23 mouse cellular contexts compared by ENCODE assay signal in the genomic region with DNA sequence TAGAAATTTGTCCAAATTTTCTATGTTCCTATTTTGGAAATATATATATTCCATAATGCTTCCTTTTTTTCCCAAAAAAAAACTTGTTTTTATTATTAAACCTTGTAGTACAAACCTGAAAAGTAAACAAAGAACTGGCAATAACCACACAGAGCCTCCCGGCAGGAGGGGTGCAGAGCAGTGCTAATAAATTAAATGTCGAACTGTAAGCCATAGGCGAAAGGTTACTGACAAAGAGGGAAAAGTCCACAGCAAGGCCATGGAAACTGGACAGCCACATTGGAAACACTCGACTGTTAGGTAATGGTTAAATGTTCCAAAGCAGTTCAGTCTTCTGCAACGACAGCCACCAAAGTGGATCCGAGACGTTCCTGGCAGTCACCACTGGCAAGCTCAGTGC.
DNase-seq lines count a peak whose midpoint lies in the region; ATAC-seq and TF ChIP-seq lines count a peak whose summit lies in the region.
"Had no signal": no experiment of that assay in that cellular context is flagged by ENCODE, and none has a peak within 500 bp of the region (broad histone marks: within the 10 kb centered on the region; RNA-seq: fewer than 3 reads in every experiment).

No protein-coding gene starts in this region.

- no peak for ATAC-seq in hindbrain, embryonic 11.5 days (ENCODE audit: low FRiP score)
- ATAC-seq in hindbrain, embryonic 12.5 days (ENCODE audit: low FRiP score), result no peak
- ATAC-seq: CD4-positive, CD25-positive, alpha-beta regulatory T cell, adult 4 months; forebrain, embryonic 14.5 days; hindbrain, postnatal 0 days had no signal

- DNase-seq in embryo, embryonic 10 days (ENCODE audit: low spot score), result peak; percentile 17
- no peak for DNase-seq in embryo, embryonic 9.5 days (ENCODE audit: extremely low spot score)
- peak; percentile 2 for DNase-seq in hindbrain, embryonic 11.5 days (ENCODE audit: low spot score)
- peak; percentile 26 for DNase-seq in embryo, embryonic 10.5 days (ENCODE audit: low spot score)
- no peak for DNase-seq in gastrocnemius, adult 8-10 months (ENCODE audit: low spot score in 2 of 2)
- no peak for DNase-seq in heart, adult 2 months
- DNase-seq: adrenal gland, postnatal 10 days; B cell, adult 2 months; cerebellum, adult 11-12 months; cerebellum, adult 9-10 months; cerebellum, postnatal 36 days; gastrocnemius, postnatal 25 days; heart, postnatal 36 days; kidney, adult 11 months had no signal

- TF ChIP-seq EP300 in heart, adult 2 months (IDR thresholded peaks at IDR 0.05; ENCODE audit: insufficient read depth, low read depth, low read length), result no peak

- intact Hi-C loops in heart, adult 2 months (cut with DNase I), result no loop called here

- no peak overlapping the region for H3K4me2 ChIP-seq in hindbrain, embryonic 11.5 days (replicated peaks; ENCODE audit: low read depth, low read length)
- no peak overlapping the region for H3K4me2 ChIP-seq in hindbrain, embryonic 12.5 days (replicated peaks)
- H3K4me2 ChIP-seq: embryonic facial prominence, embryonic 15.5 days; heart, embryonic 13.5 days; hindbrain, embryonic 13.5 days had no signal

- TF ChIP-seq POLR2A in heart, adult 2 months (IDR thresholded peaks at IDR 0.05; ENCODE audit: insufficient read depth, low read depth, low read length), result no peak

- H3K9me3 ChIP-seq in hindbrain, embryonic 11.5 days (ENCODE audit: control insufficient read depth, low read length), result no peaks in the 10 kb centered on the region
- no peaks in the 10 kb centered on the region for H3K9me3 ChIP-seq in hindbrain, embryonic 12.5 days (replicated peaks)
- H3K9me3 ChIP-seq: embryonic facial prominence, embryonic 15.5 days; hindbrain, embryonic 13.5 days had no signal

- H3K9ac ChIP-seq in hindbrain, embryonic 11.5 days (ENCODE audit: low read depth, low read length), result no peak overlapping the region
- no peak overlapping the region for H3K9ac ChIP-seq in hindbrain, embryonic 12.5 days
- H3K9ac ChIP-seq in heart, adult 2 months (ENCODE audit: low read depth, low read length), result no peak overlapping the region
- H3K9ac ChIP-seq: embryonic facial prominence, embryonic 15.5 days; heart, embryonic 13.5 days; hindbrain, embryonic 13.5 days had no signal

- WGBS in hindbrain, embryonic 11.5 days, result 67% methylated on average over 7 of the region's 7 CpGs
- 68% methylated on average over 7 of the region's 7 CpGs for WGBS in hindbrain, embryonic 12.5 days
- 72% methylated on average over 7 of the region's 7 CpGs for WGBS in heart, adult 2 months

- no peaks in the 10 kb centered on the region for H3K36me3 ChIP-seq in hindbrain, embryonic 11.5 days (ENCODE audit: control insufficient read depth, insufficient read depth, low read length)
- no peaks in the 10 kb centered on the region for H3K36me3 ChIP-seq in hindbrain, embryonic 12.5 days
- no peaks in the 10 kb centered on the region for H3K36me3 ChIP-seq in heart, adult 2 months (ENCODE audit: control insufficient read depth, insufficient read depth, low read length)
- H3K36me3 ChIP-seq: embryonic facial prominence, embryonic 15.5 days; G1E; heart, embryonic 13.5 days; hindbrain, embryonic 13.5 days had no signal

- H3K4me3 ChIP-seq in hindbrain, embryonic 11.5 days (ENCODE audit: low read depth, low read length), result no peak overlapping the region
- H3K4me3 ChIP-seq in hindbrain, embryonic 12.5 days, result no peak overlapping the region
- no peak overlapping the region for H3K4me3 ChIP-seq in heart, adult 2 months
- H3K4me3 ChIP-seq: embryonic facial prominence, embryonic 15.5 days; erythroblast, embryonic 14.5 days; heart, embryonic 13.5 days; hindbrain, embryonic 13.5 days had no signal

- H3K79me2 ChIP-seq in heart, adult 2 months (replicated peaks; ENCODE audit: control insufficient read depth, insufficient read depth, low read length), result no peaks in the 10 kb centered on the region

- no peak overlapping the region for H3K27ac ChIP-seq in hindbrain, embryonic 11.5 days (ENCODE audit: low read depth, low read length)
- H3K27ac ChIP-seq in hindbrain, embryonic 12.5 days, result no peak overlapping the region
- no peak overlapping the region for H3K27ac ChIP-seq in heart, adult 2 months
- H3K27ac ChIP-seq: embryonic facial prominence, embryonic 15.5 days; heart, embryonic 13.5 days; hindbrain, embryonic 13.5 days; hindbrain, postnatal 0 days had no signal

- TF ChIP-seq CTCF in heart, adult 2 months (IDR thresholded peaks at IDR 0.05), result no peak

- H3K4me1 ChIP-seq in hindbrain, embryonic 11.5 days (replicated peaks; ENCODE audit: control insufficient read depth, insufficient read depth, low read length), result no peaks in the 10 kb centered on the region
- H3K4me1 ChIP-seq in hindbrain, embryonic 12.5 days, result no peaks in the 10 kb centered on the region
- H3K4me1 ChIP-seq in heart, adult 2 months (ENCODE audit: control insufficient read depth, insufficient read depth, low read length), result no peaks in the 10 kb centered on the region
- H3K4me1 ChIP-seq: embryonic facial prominence, embryonic 15.5 days; heart, embryonic 13.5 days; hindbrain, embryonic 13.5 days had no signal

- no peaks in the 10 kb centered on the region for H3K27me3 ChIP-seq in hindbrain, embryonic 11.5 days (ENCODE audit: control insufficient read depth, insufficient read depth, low read length)
- H3K27me3 ChIP-seq in hindbrain, embryonic 12.5 days, result no peaks in the 10 kb centered on the region
- no peaks in the 10 kb centered on the region for H3K27me3 ChIP-seq in heart, adult 2 months (ENCODE audit: control insufficient read depth, insufficient read depth, low read length)
- H3K27me3 ChIP-seq: embryonic facial prominence, embryonic 15.5 days; heart, embryonic 13.5 days; hindbrain, embryonic 13.5 days had no signal

Comparison
In these comparisons a context has a peak if more than half of its experiments do, and no peak if none do; other contexts are left out.
1. DNase-seq: peak in embryo, embryonic 10 days (single experiment), hindbrain, embryonic 11.5 days (single experiment) and embryo, embryonic 10.5 days (single experiment); none in embryo, embryonic 9.5 days (single experiment), gastrocnemius, adult 8-10 months (0 of 2) and heart, adult 2 months (0 of 2).